Mouse (Mus musculus) liver, adult 2 months (tissue): ENCODE results near the gene Dapk1.

ENCODE experiments used
- CTCF ChIP-seq: fragments of 200-500 bp; IDR thresholded peaks from 2 replicates; pipeline ENCODE4 v1.5.1; 2011; ENCODE audit warnings: low read depth, low read length, control low read depth
- POLR2A ChIP-seq: fragments of 200-500 bp; IDR thresholded peaks from 2 replicates; pipeline ENCODE4 v1.6.1; 2011; ENCODE audit warnings: low read length, control low read depth; ENCODE audit not compliant: insufficient read depth; ENCODE audit errors: extremely low read depth

GRCm38 (mm10) chr13:60786264-60786663, 184.5 kb downstream of the Dapk1 start, which contains the start of gene BC051665:
- no peak for TF ChIP-seq CTCF
- no peak for TF ChIP-seq POLR2A
